Mouse (Mus musculus) intestine, embryonic 16.5 days (tissue): ENCODE data around the gene Nup62. TPM values are rescaled to one million over a fixed set of nuclear protein-coding genes. Genes with fewer than 3 reads are reported as not detected.

Source experiments
- ATAC-seq: fragments of 200-750 bp; cut with Nextera tagmentation; 2 replicates; pipeline ENCODE4 v1.8.0; 2017; ENCODE audit warnings: moderate TSS enrichment, moderate library complexity
- H3K27ac ChIP-seq: fragments of 300-500 bp; sonication (generic); 2 replicates; pipeline ENCODE4 v1.5.1; 2014; ENCODE audit warnings: mild to moderate bottlenecking, low read length
- H3K27me3 ChIP-seq: fragments of 300-500 bp; sonication (generic); replicated peaks from 2 replicates; pipeline ENCODE4 v1.6.1; 2014; ENCODE audit warnings: low read length, control low read depth, mixed read lengths; ENCODE audit not compliant: control insufficient read depth, insufficient read depth
- H3K36me3 ChIP-seq: fragments of 300-500 bp; sonication (generic); 2 replicates; pipeline ENCODE4 v1.6.1; 2014; ENCODE audit warnings: low read length, control low read depth; ENCODE audit not compliant: control insufficient read depth, insufficient read depth
- H3K4me1 ChIP-seq: fragments of 300-500 bp; sonication (generic); 2 replicates; pipeline ENCODE4 v1.6.1; 2014; ENCODE audit warnings: low read length, control low read depth, mixed read lengths; ENCODE audit not compliant: control insufficient read depth, insufficient read depth
- H3K4me2 ChIP-seq: fragments of 300-500 bp; sonication (generic); 2 replicates; pipeline ENCODE4 v1.6.1; 2014; ENCODE audit warnings: low read depth, low read length, control low read depth
- H3K4me3 ChIP-seq: fragments of 300-500 bp; sonication (generic); 2 replicates; pipeline ENCODE4 v1.5.1; 2014; ENCODE audit warnings: mild to moderate bottlenecking, low read length
- H3K9ac ChIP-seq: fragments of 300-500 bp; sonication (generic); 2 replicates; pipeline ENCODE4 v1.6.1; 2014; ENCODE audit warnings: low read depth, low read length
- H3K9me3 ChIP-seq: fragments of 300-500 bp; sonication (generic); 2 replicates; pipeline ENCODE4 v1.6.1; 2016; ENCODE audit warnings: low read length, control low read depth; ENCODE audit not compliant: control insufficient read depth
- WGBS: fragments of 180-500 bp; shearing (Covaris S2); extraction: QIAGEN DNeasy Blood & Tissue Kit; methylation state at CpG from one replicate; pipeline ENCODE4 v1.1.7; 2014; 5-methylcytosine and 5-hydroxymethylcytosine counted together
- polyA plus RNA-seq: library from polyadenylated mRNA; unstranded; fragments of >200 nt; fragmentation: Nextera tagmentation; extraction: Ambion mirVana; gene quantifications from 2 replicates; pipeline ENCODE4 v1.2.1, GENCODE M21; 2015

The Nup62 gene
- polyA plus RNA-seq, 1 experiment from 2014 or later = 87.8 TPM

GRCm38 (mm10) chr7:44808927-44809326 is 7.0 kb upstream of the Nup62 start:
- no peak overlapping the region for H3K9ac ChIP-seq
- 87% methylated on average over 2 of the region's 2 CpGs for WGBS
- ATAC-seq = no peak

DNA sequence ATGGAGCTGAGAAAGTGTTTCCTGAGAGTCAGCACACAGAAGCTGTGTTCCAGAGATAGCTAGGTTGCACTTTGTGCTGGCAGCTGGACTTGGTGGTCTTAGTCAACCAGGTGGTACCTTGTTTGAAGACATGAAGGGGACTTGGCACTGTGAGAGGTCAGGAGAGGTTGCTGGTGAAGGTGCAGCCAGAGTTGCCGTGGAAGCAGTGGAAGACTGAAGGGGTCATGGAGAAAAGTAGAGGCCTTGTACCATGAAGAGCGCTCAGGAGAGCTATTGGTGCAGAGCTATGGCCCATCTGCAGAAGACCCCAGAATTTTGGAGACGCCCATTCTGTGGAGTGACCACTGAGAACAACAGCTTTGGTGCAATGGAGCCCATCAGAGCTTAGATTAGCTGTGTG is 6.4 kb upstream of the Nup62 start:
- WGBS = 97% methylated on average over 3 of the region's 3 CpGs
- Histone ChIP-seq H3K36me3 (peaks cover 17% of the 10 kb centered on the region; the same call in 1 of the 2 replicates), H3K4me1 (no peaks in the 10 kb centered on the region), H3K9me3 (no peaks in the 10 kb centered on the region), H3K4me3 (no peak overlapping the region), H3K27ac (no peak overlapping the region), H3K27me3 (no peaks in the 10 kb centered on the region), H3K9ac (no peak overlapping the region), H3K4me2 (no peak overlapping the region)
- no peak for ATAC-seq

More at GRCm38 (mm10) chr7:44808927-44809326, 7.0 kb upstream of the Nup62 start:
- no peak overlapping the region for H3K4me2 ChIP-seq
- H3K36me3 ChIP-seq = peaks cover 17% of the 10 kb centered on the region; the same call in 1 of the 2 replicates
- no peaks in the 10 kb centered on the region for H3K27me3 ChIP-seq
- no peak overlapping the region for H3K4me3 ChIP-seq
- no peak overlapping the region for H3K27ac ChIP-seq
- no peaks in the 10 kb centered on the region for H3K9me3 ChIP-seq
- H3K4me1 ChIP-seq = no peaks in the 10 kb centered on the region

GRCm38 (mm10) chr7:44810365-44810764 is 5.5 kb upstream of the Nup62 start:
- WGBS = 83% methylated on average over 4 of the region's 4 CpGs
- H3K9me3 ChIP-seq = no peaks in the 10 kb centered on the region
- H3K9ac ChIP-seq = no peak overlapping the region
- peaks cover 17% of the 10 kb centered on the region; the same call in 1 of the 2 replicates for H3K36me3 ChIP-seq
- no peaks in the 10 kb centered on the region for H3K27me3 ChIP-seq
- H3K4me2 ChIP-seq = no peak overlapping the region
- ATAC-seq = no peak
- H3K4me1 ChIP-seq = peaks cover 6% of the 10 kb centered on the region
- H3K4me3 ChIP-seq = no peak overlapping the region
- H3K27ac ChIP-seq = no peak overlapping the region

GRCm38 (mm10) chr7:44810819-44811557 is 4.9 kb upstream of the Nup62 start:
- Histone ChIP-seq H3K27me3 (no peaks in the 10 kb centered on the region), H3K4me1 (peaks cover 6% of the 10 kb centered on the region)
- WGBS = 87% methylated on average over 7 of the region's 7 CpGs

GRCm38 (mm10) chr7:44812651-44813325 is 3.1 kb upstream of the Nup62 start:
- 93% methylated on average over 20 of the region's 20 CpGs for WGBS
- H3K9ac ChIP-seq = no peak overlapping the region; the same call in 1 of the 2 replicates
- no peak overlapping the region for H3K27ac ChIP-seq
- no peaks in the 10 kb centered on the region for H3K27me3 ChIP-seq
- peaks cover 17% of the 10 kb centered on the region; the same call in 1 of the 2 replicates for H3K36me3 ChIP-seq
- peaks cover 10% of the 10 kb centered on the region for H3K4me1 ChIP-seq
- no peak overlapping the region for H3K4me2 ChIP-seq
- no peak for ATAC-seq
- no peak overlapping the region for H3K4me3 ChIP-seq
- H3K9me3 ChIP-seq = no peaks in the 10 kb centered on the region

More at GRCm38 (mm10) chr7:44810819-44811557, 4.9 kb upstream of the Nup62 start:
- Histone ChIP-seq H3K36me3 (peaks cover 17% of the 10 kb centered on the region; the same call in 1 of the 2 replicates), H3K27ac (no peak overlapping the region), H3K9ac (no peak overlapping the region), H3K9me3 (no peaks in the 10 kb centered on the region), H3K4me2 (no peak overlapping the region), H3K4me3 (no peak overlapping the region)
- no peak for ATAC-seq

- WGBS = 91% methylated on average over 3 of the region's 3 CpGs
- Histone ChIP-seq H3K36me3 (peaks cover 17% of the 10 kb centered on the region; the same call in 1 of the 2 replicates), H3K27ac (no peak overlapping the region), H3K9me3 (no peaks in the 10 kb centered on the region), H3K4me2 (no peak overlapping the region), H3K4me1 (peaks cover 21% of the 10 kb centered on the region), H3K4me3 (no peak overlapping the region), H3K9ac (no peak overlapping the region), H3K27me3 (no peaks in the 10 kb centered on the region)
- no peak for ATAC-seq
Observed at GRCm38 (mm10) chr7:44813985-44814384, 1.9 kb upstream of the Nup62 start.

DNA sequence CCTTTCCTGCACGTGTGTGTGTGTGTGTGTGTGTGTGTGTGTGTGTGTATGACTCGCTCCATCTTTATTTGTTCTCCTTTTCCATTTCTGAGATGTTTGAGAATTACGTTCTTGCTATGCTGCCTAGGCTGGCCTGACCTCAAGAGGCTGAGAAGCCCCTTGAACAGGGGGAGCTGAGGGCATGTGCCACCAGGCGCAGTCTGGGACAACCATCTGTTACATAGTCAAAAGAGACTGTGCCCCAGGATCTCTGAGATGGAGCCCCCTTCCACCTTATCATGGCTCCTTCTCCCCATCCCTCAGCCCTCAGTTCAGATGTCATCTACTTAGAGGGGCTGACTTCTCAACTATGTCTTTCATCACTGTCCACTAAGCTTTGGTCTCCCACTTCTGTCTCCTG is 1.5 kb upstream of the Nup62 start:
- H3K9me3 ChIP-seq = no peaks in the 10 kb centered on the region
- ATAC-seq = no peak
- no peak overlapping the region for H3K27ac ChIP-seq
- peaks cover 26% of the 10 kb centered on the region for H3K4me1 ChIP-seq
- no peak overlapping the region for H3K9ac ChIP-seq
- WGBS = 86% methylated on average over 4 of the region's 4 CpGs
- H3K27me3 ChIP-seq = no peaks in the 10 kb centered on the region
- peaks cover 17% of the 10 kb centered on the region; the same call in 1 of the 2 replicates for H3K36me3 ChIP-seq
- H3K4me2 ChIP-seq = no peak overlapping the region
- no peak overlapping the region for H3K4me3 ChIP-seq

DNA sequence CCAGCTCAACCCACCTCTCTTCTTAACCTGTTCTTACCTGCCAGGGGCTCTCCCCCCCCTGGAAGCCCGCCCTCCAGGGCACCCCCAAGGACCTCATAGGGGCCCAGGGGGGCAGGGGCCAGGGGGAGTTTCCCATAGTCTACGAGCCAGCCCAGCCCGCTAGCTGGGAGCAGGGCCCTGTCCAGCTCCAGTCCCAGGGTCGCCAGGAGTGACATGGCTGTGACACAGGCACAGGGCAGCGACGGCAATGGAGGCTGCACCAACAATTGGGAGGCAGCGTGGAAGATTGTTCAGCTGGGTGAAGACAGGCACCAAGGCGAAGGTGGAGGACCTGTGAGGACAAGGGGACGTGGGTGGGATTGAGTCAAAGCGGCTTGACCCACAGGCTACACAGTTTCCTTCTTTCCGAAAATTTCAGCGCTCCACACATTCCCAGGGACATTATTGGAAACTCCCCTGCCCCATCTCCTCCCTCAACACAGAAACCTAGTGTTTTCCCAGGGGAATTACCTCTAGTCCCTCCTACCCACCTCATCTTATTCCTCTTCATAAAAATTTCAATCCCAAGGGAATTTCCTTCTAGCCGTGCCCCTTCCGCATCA is 835 bp upstream of the Nup62 start:
- 32% methylated on average over 14 of the region's 14 CpGs for WGBS
- Histone ChIP-seq H3K27me3 (no peaks in the 10 kb centered on the region), H3K4me3 (peak overlapping the region; percentile 82), H3K9ac (peak overlapping the region; percentile 95), H3K4me2 (peak overlapping the region; percentile 53), H3K9me3 (no peaks in the 10 kb centered on the region), H3K27ac (0 out of 2 replicates have a peak overlapping the region, but pooled peaks have one; percentile 98), H3K4me1 (peaks cover 32% of the 10 kb centered on the region), H3K36me3 (peaks cover 17% of the 10 kb centered on the region; the same call in 1 of the 2 replicates)
- peak; percentile 0; the same call in 1 of the 2 replicates for ATAC-seq

DNA sequence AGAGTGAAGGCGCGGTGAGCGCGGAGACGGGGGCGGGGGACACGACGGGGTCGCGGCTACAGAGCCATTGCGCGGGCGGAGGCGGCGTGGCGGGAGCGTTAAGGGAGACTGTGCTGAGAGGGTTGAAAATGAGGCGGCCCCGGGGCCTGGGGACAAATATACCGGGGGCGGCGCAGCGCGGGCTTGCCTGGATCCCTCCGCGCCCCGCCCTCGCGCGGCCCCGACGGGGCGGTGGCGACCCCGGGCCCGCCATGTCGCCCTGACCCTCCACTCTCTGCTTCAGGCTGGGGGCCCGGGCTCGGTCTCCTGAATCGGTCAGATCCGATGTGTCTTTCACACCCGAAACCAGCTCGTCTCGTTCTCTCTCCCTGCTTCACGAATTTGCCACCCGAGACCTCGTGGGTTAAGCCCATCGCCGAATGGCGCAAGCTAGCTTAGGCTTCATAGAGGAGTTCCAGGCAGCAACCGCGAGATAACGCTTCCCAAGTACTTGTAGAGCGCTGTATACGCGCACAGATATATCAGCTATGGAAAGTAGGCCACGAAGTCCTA is 658 bp downstream of the Nup62 start, which contains the start of gene Atf5:
TSS of gene Atf5 (minus strand) at position 189 of the 552 bp plus-strand sequence.
- peaks cover 14% of the 10 kb centered on the region; the same call in 1 of the 2 replicates for H3K36me3 ChIP-seq
- peak within 1 kb of the TSS; percentile 79 for H3K4me2 ChIP-seq
- H3K27me3 ChIP-seq = no peaks in the 10 kb centered on the region
- H3K9ac ChIP-seq = peak within 1 kb of the TSS; percentile 95
- peaks cover 38% of the 10 kb centered on the region for H3K4me1 ChIP-seq
- H3K9me3 ChIP-seq = no peaks in the 10 kb centered on the region
- H3K4me3 ChIP-seq = peak within 1 kb of the TSS; percentile 82
- H3K27ac ChIP-seq = peak within 1 kb of the TSS; percentile 98
- under 1% methylated on average over 50 of the region's 57 CpGs for WGBS
- peak; percentile 51 for ATAC-seq
